Mouse (Mus musculus): ENCODE results near the gene Mipol1.

GRCm38 (mm10) chr12:57339053-57339452, 108.8 kb downstream of the Mipol1 start:
- TF ChIP-seq CTCF (IDR thresholded peaks at IDR 0.05; ENCODE audit: borderline replicate concordance, insufficient read depth, low read length) (no peak), POLR2A (IDR thresholded peaks at IDR 0.05; ENCODE audit: low read depth, low read length) (no peak)
